Mouse (Mus musculus) C2C12 (cell line): ENCODE data around the gene Rac2. TPM values are rescaled to one million over a fixed set of nuclear protein-coding genes. Genes with fewer than 3 reads are reported as not detected.

Experiments used
- H3K27me3 ChIP-seq: one replicate; pipeline ENCODE4 v1.6.1; 2011; ENCODE audit not compliant: control insufficient read depth, insufficient read depth, insufficient read length
- H3K36me3 ChIP-seq: one replicate; pipeline ENCODE4 v1.6.1; 2011; ENCODE audit not compliant: control insufficient read depth, insufficient read depth
- H3K4me3 ChIP-seq: one replicate; pipeline ENCODE4 v1.5.1; 2011; ENCODE audit warnings: mild to moderate bottlenecking, control low read depth; ENCODE audit not compliant: poor library complexity, insufficient read depth, severe bottlenecking
- H3K79me2 ChIP-seq: one replicate; pipeline ENCODE4 v1.6.1; 2011; ENCODE audit not compliant: control insufficient read depth, insufficient read depth
- H3K79me3 ChIP-seq: one replicate; pipeline ENCODE4 v1.6.1; 2011; ENCODE audit warnings: low read depth, control low read depth
- H3ac ChIP-seq: one replicate; pipeline ENCODE3; 2011; ENCODE audit warnings: low read depth; ENCODE audit not compliant: control insufficient read depth, insufficient read length
- CEBPB ChIP-seq: IDR thresholded peaks from one replicate; pipeline ENCODE4 v1.6.1; 2011; ENCODE audit warnings: low read depth, mild to moderate bottlenecking, control low read depth, moderate library complexity
- CTCF ChIP-seq: IDR thresholded peaks from one replicate; pipeline ENCODE4 v1.5.1; 2011; ENCODE audit not compliant: control insufficient read depth, insufficient read depth, insufficient read length
- FOSL1 ChIP-seq: IDR thresholded peaks from one replicate; pipeline ENCODE4 v1.8.0; 2011; ENCODE audit warnings: mild to moderate bottlenecking, low read length; ENCODE audit not compliant: poor library complexity, insufficient read depth, severe bottlenecking
- MAX ChIP-seq: IDR thresholded peaks from one replicate; pipeline ENCODE4 v1.6.1; 2011; ENCODE audit warnings: mild to moderate bottlenecking, control low read depth
- MYOD1 ChIP-seq: IDR thresholded peaks from one replicate; pipeline ENCODE4 v1.6.1; 2011; ENCODE audit warnings: low read depth; ENCODE audit not compliant: control insufficient read depth, insufficient read length
- MYOG ChIP-seq: IDR thresholded peaks from one replicate; pipeline ENCODE4 v1.6.1; 2011; ENCODE audit not compliant: control insufficient read depth, insufficient read length; ENCODE audit errors: extremely low read depth
- USF1 ChIP-seq: IDR thresholded peaks from one replicate; pipeline ENCODE4 v1.6.1; 2011; ENCODE audit warnings: low read depth, mild to moderate bottlenecking, control low read depth, moderate library complexity
- polyA plus RNA-seq: library from polyadenylated mRNA; unstranded; fragments of >200 nt; fragmentation: generic; extraction: Trizol; gene quantifications from one replicate; pipeline ENCODE4 v1.2.1, GENCODE M21; 2012; ENCODE audit warnings: missing spikeins

The Rac2 gene
- polyA plus RNA-seq, 1 experiment = not detected

DNA sequence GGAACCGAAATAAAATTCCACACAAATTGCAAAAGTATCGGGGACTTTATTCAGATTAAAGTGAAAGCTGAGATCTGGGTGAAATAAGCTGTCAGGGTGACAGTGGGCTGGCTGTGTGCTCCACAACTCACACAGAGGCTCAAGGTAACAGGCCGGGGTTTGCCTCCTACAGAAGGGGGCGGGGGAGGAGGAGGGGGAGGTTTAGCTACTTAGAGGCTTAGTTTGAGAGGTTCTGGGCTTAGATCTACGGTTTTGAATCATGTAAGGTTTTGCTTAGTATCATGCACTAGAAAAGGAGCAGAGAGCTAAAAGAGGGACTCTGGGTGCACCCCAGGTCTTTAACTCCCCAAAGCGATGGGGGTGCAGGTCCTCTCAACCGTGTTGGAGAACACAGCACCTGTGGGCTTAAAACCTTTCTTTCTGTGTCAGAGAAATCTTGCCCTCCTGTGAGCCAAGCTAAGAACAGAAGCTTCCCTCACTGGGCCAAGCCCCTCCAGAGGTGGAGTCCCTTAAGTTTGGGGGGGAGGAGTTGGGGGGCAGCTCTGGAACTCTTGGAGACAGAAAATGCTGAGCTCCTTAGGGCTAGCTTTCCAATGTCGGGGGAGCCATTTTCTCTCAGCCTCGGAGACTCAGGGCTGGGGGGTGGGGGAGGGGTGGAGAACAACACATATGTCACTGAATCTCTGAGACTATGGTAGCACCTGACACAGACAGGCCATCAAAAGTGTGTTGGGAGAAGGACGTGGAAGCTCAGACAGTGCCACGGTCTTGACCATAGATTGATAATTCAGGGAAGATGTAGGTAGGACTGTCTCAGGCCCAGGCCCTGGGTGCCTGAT lies 13.2 kb downstream of the Rac2 start:
- Histone ChIP-seq H3ac (no peak overlapping the region), H3K79me3 (no peaks in the 10 kb centered on the region), H3K27me3 (peaks cover 61% of the 10 kb centered on the region), H3K36me3 (no peaks in the 10 kb centered on the region), H3K4me3 (no peak overlapping the region), H3K79me2 (no peaks in the 10 kb centered on the region)
- TF ChIP-seq MAX = no peak
- TF ChIP-seq CEBPB = no peak
- no peak for TF ChIP-seq MYOD1
- no peak for TF ChIP-seq MYOG
- TF ChIP-seq CTCF = no peak
- no peak for TF ChIP-seq USF1
- TF ChIP-seq FOSL1 = no peak

DNA sequence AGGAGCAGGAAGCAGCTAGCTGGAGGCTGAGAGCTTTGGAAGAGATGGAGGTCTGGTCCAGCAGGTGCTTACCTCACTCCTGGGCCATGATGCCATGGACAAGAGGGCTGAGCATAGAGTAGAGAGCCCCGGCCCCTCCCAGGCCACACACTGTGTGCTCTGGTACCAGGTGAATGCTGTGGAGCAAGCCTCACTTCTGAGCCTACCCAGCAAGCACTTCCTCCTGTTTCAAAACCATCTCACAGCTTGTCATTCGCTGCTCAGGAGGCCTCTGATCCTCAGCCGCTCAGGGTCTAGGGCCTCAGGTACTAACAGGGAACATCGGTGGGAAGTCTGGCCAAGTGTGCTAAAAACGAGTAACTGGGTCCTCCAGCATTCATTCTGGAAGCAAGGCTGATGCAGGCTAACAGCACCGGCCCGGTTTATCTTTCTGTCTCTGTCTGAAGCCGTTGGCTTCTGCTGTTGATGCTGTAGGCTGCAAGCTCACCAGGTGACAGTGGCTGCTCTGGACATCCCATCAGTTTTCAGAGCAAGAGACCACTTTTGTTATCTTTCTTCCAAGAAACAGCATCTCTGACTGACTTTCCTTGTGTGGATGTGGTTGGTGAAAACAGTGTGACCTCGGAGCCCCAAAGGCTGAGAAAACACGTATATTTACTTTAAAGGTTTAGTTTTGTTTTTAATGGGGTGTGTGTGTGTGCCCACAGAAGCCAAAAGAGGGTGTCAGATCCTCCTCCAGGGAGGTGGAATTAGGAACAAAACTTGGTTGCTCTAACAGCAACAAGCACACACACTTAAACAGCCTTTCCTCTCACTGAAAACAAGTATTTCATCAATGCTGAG lies 14.7 kb downstream of the Rac2 start:
- H3K4me3 ChIP-seq = no peak overlapping the region
- no peaks in the 10 kb centered on the region for H3K79me3 ChIP-seq
- no peaks in the 10 kb centered on the region for H3K36me3 ChIP-seq
- peaks cover 57% of the 10 kb centered on the region for H3K27me3 ChIP-seq
- TF ChIP-seq MYOG (no peak), MAX (no peak)
- H3ac ChIP-seq = no peak overlapping the region
- H3K79me2 ChIP-seq = no peaks in the 10 kb centered on the region

DNA sequence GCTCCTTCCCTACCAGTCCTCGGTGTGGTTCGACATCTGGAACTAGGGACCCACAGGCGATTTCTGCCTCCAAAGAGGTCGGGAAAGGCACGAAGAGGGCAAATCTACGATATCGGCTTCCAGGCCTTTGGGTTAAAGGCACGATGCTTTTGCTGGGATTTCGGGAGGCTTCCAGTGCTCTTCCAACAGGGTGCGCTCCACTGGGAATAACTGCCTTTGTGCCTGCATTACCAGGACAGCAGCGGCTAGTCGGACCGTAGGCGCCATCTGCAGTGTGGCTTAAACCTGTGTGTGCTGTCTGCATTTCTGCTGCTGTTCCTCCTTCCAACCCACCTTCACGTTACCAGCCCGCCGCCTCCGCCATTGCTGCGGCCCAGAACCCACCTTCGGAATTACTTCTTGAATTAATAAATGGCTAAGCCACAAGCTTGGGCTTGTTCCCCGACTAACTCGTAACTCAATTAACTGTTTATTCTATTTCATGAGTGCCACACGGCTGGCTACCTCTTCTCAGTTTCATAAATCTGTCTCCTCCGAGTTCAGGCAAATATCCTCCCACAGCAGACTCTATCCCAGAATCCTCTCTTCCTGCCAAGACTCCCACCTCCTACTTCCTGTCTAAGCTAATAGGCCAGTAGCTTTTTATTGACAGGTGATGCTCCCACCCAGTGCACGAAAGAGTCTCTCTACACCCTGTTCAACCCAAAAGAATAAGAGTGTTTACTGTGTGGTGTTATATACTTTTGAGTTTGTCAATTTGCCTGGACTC lies 17.9 kb downstream of the Rac2 start:
- no peaks in the 10 kb centered on the region for H3K79me3 ChIP-seq
- H3K4me3 ChIP-seq = no peak overlapping the region
- H3K79me2 ChIP-seq = no peaks in the 10 kb centered on the region
- no peaks in the 10 kb centered on the region for H3K36me3 ChIP-seq
- H3K27me3 ChIP-seq = peaks cover 35% of the 10 kb centered on the region
- TF ChIP-seq CTCF (no peak), MAX (no peak), MYOD1 (no peak), FOSL1 (no peak), MYOG (no peak), CEBPB (no peak), USF1 (no peak)
- H3ac ChIP-seq = no peak overlapping the region

DNA sequence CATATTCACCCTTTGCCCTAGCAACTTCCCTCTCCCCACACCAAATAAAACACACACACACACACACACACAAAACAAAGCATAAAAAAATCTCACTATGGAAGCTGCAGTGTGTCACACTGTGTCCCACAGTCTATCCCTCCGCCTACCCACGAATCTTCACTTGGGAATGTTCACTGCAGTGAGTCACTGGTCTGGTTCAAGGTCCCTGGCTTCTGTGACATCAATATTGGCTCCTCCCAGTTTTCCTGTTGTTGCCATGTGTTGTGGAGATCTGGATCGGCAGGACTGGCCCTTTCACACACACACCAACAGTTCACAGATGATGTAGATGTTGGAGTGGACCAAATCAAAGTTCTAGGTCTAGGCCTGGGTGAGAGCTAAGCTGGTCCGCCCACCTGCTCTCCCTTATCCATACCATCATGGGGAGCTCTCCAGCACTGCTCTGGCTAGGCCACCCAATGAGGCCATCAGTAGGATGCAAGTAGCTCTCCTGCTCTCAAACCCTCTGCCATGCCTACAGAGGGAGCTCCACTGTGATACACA lies 23.3 kb downstream of the Rac2 start:
- Histone ChIP-seq H3K79me2 (no peaks in the 10 kb centered on the region), H3K79me3 (no peaks in the 10 kb centered on the region), H3ac (no peak overlapping the region), H3K4me3 (no peak overlapping the region), H3K36me3 (no peaks in the 10 kb centered on the region), H3K27me3 (peaks cover 7% of the 10 kb centered on the region)
- TF ChIP-seq USF1 (no peak), MYOG (no peak), MAX (no peak), FOSL1 (no peak), MYOD1 (no peak), CEBPB (no peak), CTCF (no peak)

GRCm38 (mm10) chr15:78548711-78549110 lies 23.9 kb downstream of the Rac2 start:
- Histone ChIP-seq H3K4me3 (no peak overlapping the region), H3K36me3 (no peaks in the 10 kb centered on the region), H3K79me2 (no peaks in the 10 kb centered on the region), H3K79me3 (no peaks in the 10 kb centered on the region), H3ac (no peak overlapping the region), H3K27me3 (peaks cover 13% of the 10 kb centered on the region)
- TF ChIP-seq MYOD1 (no peak), CTCF (no peak), MYOG (no peak), CEBPB (no peak), USF1 (no peak), FOSL1 (no peak), MAX (no peak)
